Mouse (Mus musculus) stomach, embryonic 15.5 days (tissue): ENCODE measurements around the gene Sarm1. TPM values are rescaled to one million over a fixed set of nuclear protein-coding genes. Genes with fewer than 3 reads are reported as not detected.

Experiments used
- ATAC-seq: fragments of 200-750 bp; cut with Nextera tagmentation; 2 replicates; pipeline ENCODE4 v1.8.0; 2017; ENCODE audit warnings: low read depth, moderate number of reproducible peaks, moderate TSS enrichment; ENCODE audit not compliant: insufficient read depth, low FRiP score
- H3K27ac ChIP-seq: fragments of 300-500 bp; sonication (generic); 2 replicates; pipeline ENCODE4 v1.5.1; 2015; ENCODE audit warnings: mild to moderate bottlenecking, inconsistent platforms
- H3K27me3 ChIP-seq: fragments of 300-500 bp; sonication (generic); replicated peaks from 2 replicates; pipeline ENCODE4 v1.6.1; 2015; ENCODE audit warnings: inconsistent platforms
- H3K36me3 ChIP-seq: fragments of 300-500 bp; sonication (generic); 2 replicates; pipeline ENCODE4 v1.6.1; 2015; ENCODE audit warnings: inconsistent platforms
- H3K4me1 ChIP-seq: fragments of 300-500 bp; sonication (generic); 2 replicates; pipeline ENCODE4 v1.6.1; 2015; ENCODE audit warnings: inconsistent platforms
- H3K4me2 ChIP-seq: fragments of 300-500 bp; sonication (generic); 2 replicates; pipeline ENCODE4 v1.6.1; 2015; ENCODE audit warnings: mild to moderate bottlenecking, inconsistent platforms
- H3K4me3 ChIP-seq: fragments of 300-500 bp; sonication (generic); replicated peaks from 2 replicates; pipeline ENCODE4 v1.5.1; 2015; ENCODE audit warnings: inconsistent platforms
- H3K9ac ChIP-seq: fragments of 300-500 bp; sonication (generic); 2 replicates; pipeline ENCODE4 v1.6.1; 2015; ENCODE audit warnings: inconsistent platforms
- H3K9me3 ChIP-seq: fragments of 300-500 bp; sonication (generic); 2 replicates; pipeline ENCODE4 v1.6.1; 2016; ENCODE audit warnings: inconsistent platforms
- WGBS: fragments of 180-500 bp; shearing (Covaris S2); methylation state at CpG from one replicate; pipeline ENCODE4 v1.1.7; 2015; 5-methylcytosine and 5-hydroxymethylcytosine counted together
- polyA plus RNA-seq: library from polyadenylated mRNA; unstranded; fragments of >200 nt; fragmentation: Nextera tagmentation; extraction: Ambion mirVana; gene quantifications from 2 replicates; pipeline ENCODE4 v1.2.1, GENCODE M21; 2015

Sarm1 gene
- polyA plus RNA-seq, 1 experiment from 2014 or later = 2.6 TPM

GRCm38 (mm10) chr11:78528714-78529113 is 31.2 kb upstream of the Sarm1 start:
- Histone ChIP-seq H3K36me3 (peaks cover 50% of the 10 kb centered on the region), H3K27ac (no peak overlapping the region), H3K9ac (no peak overlapping the region), H3K4me1 (no peaks in the 10 kb centered on the region), H3K9me3 (no peaks in the 10 kb centered on the region), H3K4me2 (no peak overlapping the region), H3K27me3 (no peaks in the 10 kb centered on the region), H3K4me3 (no peak overlapping the region)
- 85% methylated on average over 9 of the region's 9 CpGs for WGBS
- ATAC-seq = no peak

GRCm38 (mm10) chr11:78524838-78525237 is 27.3 kb upstream of the Sarm1 start:
- no peak overlapping the region for H3K4me2 ChIP-seq
- no peak overlapping the region for H3K4me3 ChIP-seq
- 76% methylated on average over 2 of the region's 2 CpGs for WGBS
- H3K9ac ChIP-seq = no peak overlapping the region
- H3K4me1 ChIP-seq = no peaks in the 10 kb centered on the region
- H3K27me3 ChIP-seq = no peaks in the 10 kb centered on the region
- H3K9me3 ChIP-seq = no peaks in the 10 kb centered on the region
- no peak overlapping the region for H3K27ac ChIP-seq
- ATAC-seq = no peak
- peaks cover 75% of the 10 kb centered on the region for H3K36me3 ChIP-seq

GRCm38 (mm10) chr11:78523241-78523955 is 25.8 kb upstream of the Sarm1 start:
- peaks cover 76% of the 10 kb centered on the region for H3K36me3 ChIP-seq
- no peak for ATAC-seq
- no peak overlapping the region for H3K4me2 ChIP-seq
- H3K27me3 ChIP-seq = no peaks in the 10 kb centered on the region
- H3K4me1 ChIP-seq = no peaks in the 10 kb centered on the region
- WGBS = 86% methylated on average over 9 of the region's 9 CpGs
- no peak overlapping the region for H3K9ac ChIP-seq
- no peaks in the 10 kb centered on the region for H3K9me3 ChIP-seq
- H3K4me3 ChIP-seq = no peak overlapping the region
- no peak overlapping the region for H3K27ac ChIP-seq

- Histone ChIP-seq H3K27me3 (no peaks in the 10 kb centered on the region), H3K9ac (no peak overlapping the region), H3K4me3 (no peak overlapping the region), H3K36me3 (peaks cover 77% of the 10 kb centered on the region), H3K9me3 (no peaks in the 10 kb centered on the region), H3K4me1 (no peaks in the 10 kb centered on the region), H3K27ac (no peak overlapping the region), H3K4me2 (no peak overlapping the region)
- no peak for ATAC-seq
- 91% methylated on average over 1 of the region's 1 CpGs for WGBS
These were observed 25.0 kb upstream of the Sarm1 start for GRCm38 (mm10) chr11:78522481-78522997.

GRCm38 (mm10) chr11:78521880-78522279 is 24.3 kb upstream of the Sarm1 start:
- no peaks in the 10 kb centered on the region for H3K9me3 ChIP-seq
- H3K27ac ChIP-seq = no peak overlapping the region
- no peak overlapping the region for H3K9ac ChIP-seq
- ATAC-seq = no peak
- H3K4me3 ChIP-seq = no peak overlapping the region
- no peaks in the 10 kb centered on the region for H3K4me1 ChIP-seq
- H3K27me3 ChIP-seq = no peaks in the 10 kb centered on the region
- H3K36me3 ChIP-seq = peaks cover 75% of the 10 kb centered on the region
- WGBS = 88% methylated on average over 3 of the region's 3 CpGs
- no peak overlapping the region for H3K4me2 ChIP-seq

GRCm38 (mm10) chr11:78518931-78519330 is 21.4 kb upstream of the Sarm1 start:
- WGBS = 85% methylated on average over 10 of the region's 10 CpGs
- Histone ChIP-seq H3K4me3 (no peak overlapping the region), H3K27me3 (no peaks in the 10 kb centered on the region), H3K9ac (no peak overlapping the region), H3K4me1 (no peaks in the 10 kb centered on the region), H3K27ac (no peak overlapping the region), H3K36me3 (peaks cover 74% of the 10 kb centered on the region), H3K9me3 (no peaks in the 10 kb centered on the region), H3K4me2 (no peak overlapping the region)
- no peak for ATAC-seq

GRCm38 (mm10) chr11:78515549-78516325 is 18.2 kb upstream of the Sarm1 start:
- Histone ChIP-seq H3K4me1 (peaks cover 5% of the 10 kb centered on the region; the same call in 1 of the 2 replicates), H3K9me3 (no peaks in the 10 kb centered on the region), H3K9ac (no peak overlapping the region), H3K36me3 (peaks cover 45% of the 10 kb centered on the region), H3K27ac (no peak overlapping the region), H3K27me3 (no peaks in the 10 kb centered on the region), H3K4me3 (no peak overlapping the region), H3K4me2 (no peak overlapping the region)
- 62% methylated on average over 2 of the region's 2 CpGs for WGBS
- no peak for ATAC-seq

- peaks cover 5% of the 10 kb centered on the region; the same call in 1 of the 2 replicates for H3K4me1 ChIP-seq
- no peak for ATAC-seq
- H3K36me3 ChIP-seq = peaks cover 38% of the 10 kb centered on the region
- H3K4me2 ChIP-seq = peak overlapping the region; percentile 87
- H3K4me3 ChIP-seq = peak overlapping the region; percentile 96
- H3K9me3 ChIP-seq = no peaks in the 10 kb centered on the region
- WGBS = 74% methylated on average over 3 of the region's 3 CpGs
- peak overlapping the region; percentile 98; the same call in 1 of the 2 replicates for H3K9ac ChIP-seq
- H3K27me3 ChIP-seq = no peaks in the 10 kb centered on the region
- no peak overlapping the region for H3K27ac ChIP-seq
These were observed 15.7 kb upstream of the Sarm1 start for GRCm38 (mm10) chr11:78513106-78513790.

GRCm38 (mm10) chr11:78512025-78512957 is 14.7 kb upstream of the Sarm1 start, which contains the start of the genes Tmem199 and Poldip2:
Tmem199 (minus strand) TSS chr11:78512172.
Poldip2 (plus strand) TSS chr11:78512193.
- Histone ChIP-seq H3K4me3 (peak within 1 kb of the TSS; percentile 96), H3K27me3 (no peaks in the 10 kb centered on the region), H3K36me3 (peaks cover 31% of the 10 kb centered on the region), H3K9me3 (no peaks in the 10 kb centered on the region), H3K9ac (peak within 1 kb of the TSS; percentile 98), H3K4me1 (peaks cover 5% of the 10 kb centered on the region; the same call in 1 of the 2 replicates), H3K27ac (peak within 1 kb of the TSS; percentile 70), H3K4me2 (peak within 1 kb of the TSS; percentile 87)
- peak; percentile 95 for ATAC-seq
- WGBS = under 1% methylated on average over 66 of the region's 67 CpGs

GRCm38 (mm10) chr11:78509148-78509547 is 11.6 kb upstream of the Sarm1 start:
- H3K36me3 ChIP-seq = peaks cover 11% of the 10 kb centered on the region
- no peaks in the 10 kb centered on the region for H3K27me3 ChIP-seq
- H3K4me3 ChIP-seq = no peak overlapping the region
- no peak for ATAC-seq
- no peaks in the 10 kb centered on the region for H3K9me3 ChIP-seq
- WGBS = 77% methylated on average over 5 of the region's 5 CpGs
- H3K4me1 ChIP-seq = peaks cover 5% of the 10 kb centered on the region; the same call in 1 of the 2 replicates
- no peak overlapping the region for H3K4me2 ChIP-seq
- H3K9ac ChIP-seq = no peak overlapping the region
- no peak overlapping the region for H3K27ac ChIP-seq

- no peak for ATAC-seq
- no peak overlapping the region for H3K9ac ChIP-seq
- no peaks in the 10 kb centered on the region for H3K4me1 ChIP-seq
- no peak overlapping the region for H3K4me3 ChIP-seq
- H3K27me3 ChIP-seq = 0 out of 2 replicates have a peak, but pooled peaks cover 5% of the 10 kb centered on the region
- H3K9me3 ChIP-seq = no peaks in the 10 kb centered on the region
- WGBS = 82% methylated on average over 3 of the region's 3 CpGs
- H3K27ac ChIP-seq = no peak overlapping the region
- peaks cover 11% of the 10 kb centered on the region for H3K36me3 ChIP-seq
- H3K4me2 ChIP-seq = no peak overlapping the region
These were observed 7.9 kb upstream of the Sarm1 start for GRCm38 (mm10) chr11:78505430-78505829.
